Mouse (Mus musculus) midbrain, postnatal 0 days (tissue): ENCODE results near the gene Pcdh17. TPM values are rescaled to one million over a fixed set of nuclear protein-coding genes. Genes with fewer than 3 reads are reported as not detected.

ENCODE experiments used
- ATAC-seq: fragments of 200-750 bp; cut with Nextera tagmentation; 2 replicates; pipeline ENCODE4 v1.8.0; 2017; ENCODE audit warnings: moderate number of reproducible peaks, mild to moderate bottlenecking, moderate TSS enrichment, moderate library complexity; ENCODE audit not compliant: low FRiP score
- DNase-seq: peaks from one replicate; pipeline ENCODE4 v3.0.0-alpha.2; 2015; ENCODE audit warnings: low spot score
- H3K27ac ChIP-seq: fragments of 300-500 bp; sonication (generic); 2 replicates; pipeline ENCODE4 v1.5.1; 2014; ENCODE audit warnings: low read depth, mild to moderate bottlenecking, low read length, mixed read lengths
- H3K27me3 ChIP-seq: fragments of 300-500 bp; sonication (generic); 2 replicates; pipeline ENCODE4 v1.6.1; 2014; ENCODE audit warnings: low read length, control low read depth, mixed read lengths; ENCODE audit not compliant: insufficient read depth
- H3K36me3 ChIP-seq: fragments of 300-500 bp; sonication (generic); 2 replicates; pipeline ENCODE4 v1.6.1; 2014; ENCODE audit warnings: low read length, control low read depth, mixed read lengths; ENCODE audit not compliant: insufficient read depth
- H3K4me1 ChIP-seq: fragments of 300-500 bp; sonication (generic); 2 replicates; pipeline ENCODE4 v1.6.1; 2014; ENCODE audit warnings: mild to moderate bottlenecking, control low read depth, antibody characterized with exemption, low read length, mixed read lengths; ENCODE audit not compliant: insufficient read depth
- H3K4me2 ChIP-seq: fragments of 300-500 bp; sonication (generic); 2 replicates; pipeline ENCODE4 v1.6.1; 2014; ENCODE audit warnings: low read depth, mild to moderate bottlenecking, low read length, mixed read lengths; ENCODE audit not compliant: poor library complexity, severe bottlenecking
- H3K4me3 ChIP-seq: fragments of 300-500 bp; sonication (generic); 2 replicates; pipeline ENCODE4 v1.5.1; 2014; ENCODE audit warnings: low read depth, mild to moderate bottlenecking, low read length, moderate library complexity
- H3K9ac ChIP-seq: fragments of 300-500 bp; sonication (generic); replicated peaks from 2 replicates; pipeline ENCODE4 v1.6.1; 2014; ENCODE audit warnings: mild to moderate bottlenecking, low read length, moderate library complexity, mixed read lengths; ENCODE audit not compliant: poor library complexity, severe bottlenecking
- H3K9me3 ChIP-seq: fragments of 300-500 bp; sonication (generic); 2 replicates; pipeline ENCODE4 v1.6.1; 2016; ENCODE audit warnings: low read length, control low read depth
- CTCF ChIP-seq: IDR thresholded peaks from 2 replicates; pipeline ENCODE4 v1.5.1; 2016; ENCODE audit warnings: antibody characterized with exemption, mild to moderate bottlenecking
- WGBS: fragments of 180-500 bp; shearing (Covaris S2); extraction: QIAGEN DNeasy Blood & Tissue Kit; methylation state at CpG from one replicate; pipeline ENCODE4 v1.1.7; 2014; 5-methylcytosine and 5-hydroxymethylcytosine counted together
- polyA plus RNA-seq: library from polyadenylated mRNA; unstranded; fragments of >200 nt; fragmentation: Nextera tagmentation; extraction: Ambion mirVana; gene quantifications from 2 replicates; pipeline ENCODE4 v1.2.1, GENCODE M21; 2015
- total RNA-seq: library from RNA; depleted of rRNA; stranded (reverse); fragments of >200 nt; gene quantifications from 2 replicates; pipeline ENCODE4 v1.2.3, GENCODE M21; 2014

Pcdh17 gene
- total and polyA plus RNA-seq, 2 experiments from 2014 or later = 42.2 to 79.3 TPM

GRCm38 (mm10) chr14:84475491-84475890, 32.1 kb downstream of the Pcdh17 start:
- Histone ChIP-seq H3K4me3 (no peak overlapping the region), H3K9me3 (no peaks in the 10 kb centered on the region), H3K4me1 (no peaks in the 10 kb centered on the region), H3K36me3 (no peaks in the 10 kb centered on the region), H3K27me3 (no peaks in the 10 kb centered on the region), H3K9ac (no peak overlapping the region), H3K4me2 (no peak overlapping the region), H3K27ac (no peak overlapping the region)
- DNase-seq (no peak), ATAC-seq (no peak)
- no peak for TF ChIP-seq CTCF
- WGBS = 79% methylated on average over 1 of the region's 1 CpGs

- Histone ChIP-seq H3K4me2 (no peak overlapping the region), H3K36me3 (no peaks in the 10 kb centered on the region), H3K27me3 (no peaks in the 10 kb centered on the region), H3K4me3 (no peak overlapping the region), H3K9ac (no peak overlapping the region), H3K4me1 (no peaks in the 10 kb centered on the region), H3K9me3 (no peaks in the 10 kb centered on the region), H3K27ac (no peak overlapping the region)
- WGBS = 84% methylated on average over 8 of the region's 8 CpGs
- no peak for DNase-seq
- TF ChIP-seq CTCF = no peak
- no peak for ATAC-seq
These were observed 33.0 kb downstream of the Pcdh17 start for GRCm38 (mm10) chr14:84476336-84476735.

- Histone ChIP-seq H3K27ac (no peak overlapping the region), H3K36me3 (no peaks in the 10 kb centered on the region), H3K4me2 (no peak overlapping the region), H3K9ac (no peak overlapping the region), H3K4me1 (no peaks in the 10 kb centered on the region), H3K27me3 (no peaks in the 10 kb centered on the region), H3K9me3 (no peaks in the 10 kb centered on the region), H3K4me3 (no peak overlapping the region)
- WGBS = 48% methylated on average over 4 of the region's 4 CpGs
- TF ChIP-seq CTCF = no peak
- no peak for DNase-seq
- ATAC-seq = no peak
These were observed 33.5 kb downstream of the Pcdh17 start for GRCm38 (mm10) chr14:84476906-84477305.

GRCm38 (mm10) chr14:84477411-84477810, 34.0 kb downstream of the Pcdh17 start:
- no peak for ATAC-seq
- Histone ChIP-seq H3K27ac (no peak overlapping the region), H3K4me2 (no peak overlapping the region), H3K4me3 (no peak overlapping the region), H3K36me3 (no peaks in the 10 kb centered on the region), H3K4me1 (no peaks in the 10 kb centered on the region), H3K9ac (no peak overlapping the region), H3K27me3 (no peaks in the 10 kb centered on the region), H3K9me3 (no peaks in the 10 kb centered on the region)
- peak; percentile 27 for DNase-seq
- TF ChIP-seq CTCF = no peak
- WGBS = 32% methylated on average over 13 of the region's 13 CpGs

- H3K4me2 ChIP-seq = no peak overlapping the region
- no peak overlapping the region for H3K27ac ChIP-seq
- H3K9me3 ChIP-seq = no peaks in the 10 kb centered on the region
- H3K36me3 ChIP-seq = 0 out of 2 replicates have a peak, but pooled peaks cover 3% of the 10 kb centered on the region
- no peak for TF ChIP-seq CTCF
- H3K27me3 ChIP-seq = no peaks in the 10 kb centered on the region
- 82% methylated on average over 6 of the region's 6 CpGs for WGBS
- H3K4me1 ChIP-seq = no peaks in the 10 kb centered on the region
- DNase-seq = no peak
- no peak overlapping the region for H3K4me3 ChIP-seq
- H3K9ac ChIP-seq = no peak overlapping the region
- ATAC-seq = no peak
These were observed 37.2 kb downstream of the Pcdh17 start for GRCm38 (mm10) chr14:84480546-84480945.

GRCm38 (mm10) chr14:84484350-84484749, 41.0 kb downstream of the Pcdh17 start:
- H3K27ac ChIP-seq = no peak overlapping the region
- WGBS = 86% methylated on average over 4 of the region's 4 CpGs
- no peak for TF ChIP-seq CTCF

More at GRCm38 (mm10) chr14:84484350-84484749, 41.0 kb downstream of the Pcdh17 start:
- no peak for ATAC-seq
- no peak overlapping the region for H3K4me3 ChIP-seq
- no peak overlapping the region for H3K9ac ChIP-seq
- H3K4me2 ChIP-seq = no peak overlapping the region
- 0 out of 2 replicates have a peak, but pooled peaks cover 3% of the 10 kb centered on the region for H3K36me3 ChIP-seq
- DNase-seq = no peak
- no peaks in the 10 kb centered on the region for H3K27me3 ChIP-seq
- no peaks in the 10 kb centered on the region for H3K9me3 ChIP-seq
- H3K4me1 ChIP-seq = no peaks in the 10 kb centered on the region
